Mouse (Mus musculus) liver, embryonic 13.5 days (tissue): ENCODE results near the gene Homer2. TPM values are rescaled to one million over a fixed set of nuclear protein-coding genes. Genes with fewer than 3 reads are reported as not detected.

Source experiments
- ATAC-seq: fragments of 200-750 bp; cut with Nextera tagmentation; 2 replicates; pipeline ENCODE4 v1.8.0; 2017; ENCODE audit warnings: low read depth, mild to moderate bottlenecking, moderate number of reproducible peaks, moderate library complexity
- DNase-seq: peaks from one replicate; pipeline ENCODE4 v3.0.0; 2022
- H3K27ac ChIP-seq: fragments of 300-500 bp; sonication (generic); 2 replicates; pipeline ENCODE4 v1.5.1; 2015; ENCODE audit warnings: moderate library complexity, mild to moderate bottlenecking, inconsistent platforms
- H3K27me3 ChIP-seq: fragments of 300-500 bp; sonication (generic); 2 replicates; pipeline ENCODE4 v1.6.1; 2015; ENCODE audit warnings: mild to moderate bottlenecking, inconsistent platforms
- H3K36me3 ChIP-seq: fragments of 300-500 bp; sonication (generic); 2 replicates; pipeline ENCODE4 v1.6.1; 2015; ENCODE audit warnings: mild to moderate bottlenecking, inconsistent platforms
- H3K4me1 ChIP-seq: fragments of 300-500 bp; sonication (generic); replicated peaks from 2 replicates; pipeline ENCODE4 v1.6.1; 2015; ENCODE audit warnings: inconsistent platforms
- H3K4me2 ChIP-seq: fragments of 300-500 bp; sonication (generic); 2 replicates; pipeline ENCODE4 v1.6.1; 2015; ENCODE audit warnings: inconsistent platforms, mild to moderate bottlenecking, moderate library complexity
- H3K4me3 ChIP-seq: fragments of 300-500 bp; sonication (generic); replicated peaks from 2 replicates; pipeline ENCODE4 v1.5.1; 2015; ENCODE audit warnings: mild to moderate bottlenecking, inconsistent platforms
- H3K9ac ChIP-seq: fragments of 300-500 bp; sonication (generic); 2 replicates; pipeline ENCODE4 v1.6.1; 2015; ENCODE audit warnings: mild to moderate bottlenecking, inconsistent platforms
- H3K9me3 ChIP-seq: fragments of 300-500 bp; sonication (generic); replicated peaks from 2 replicates; pipeline ENCODE4 v1.6.1; 2016; ENCODE audit warnings: inconsistent platforms
- WGBS: fragments of 180-500 bp; shearing (Covaris S2); methylation state at CpG from one replicate; pipeline ENCODE4 v1.1.7; 2015; ENCODE audit not compliant: insufficient replicate concordance; 5-methylcytosine and 5-hydroxymethylcytosine counted together
- polyA plus RNA-seq: library from polyadenylated mRNA; unstranded; fragments of >200 nt; fragmentation: Nextera tagmentation; extraction: Ambion mirVana; gene quantifications from 2 replicates; pipeline ENCODE4 v1.2.1, GENCODE M21; 2015

Gene Homer2
- polyA plus RNA-seq, 1 experiment from 2014 or later = 5.7 TPM

DNA sequence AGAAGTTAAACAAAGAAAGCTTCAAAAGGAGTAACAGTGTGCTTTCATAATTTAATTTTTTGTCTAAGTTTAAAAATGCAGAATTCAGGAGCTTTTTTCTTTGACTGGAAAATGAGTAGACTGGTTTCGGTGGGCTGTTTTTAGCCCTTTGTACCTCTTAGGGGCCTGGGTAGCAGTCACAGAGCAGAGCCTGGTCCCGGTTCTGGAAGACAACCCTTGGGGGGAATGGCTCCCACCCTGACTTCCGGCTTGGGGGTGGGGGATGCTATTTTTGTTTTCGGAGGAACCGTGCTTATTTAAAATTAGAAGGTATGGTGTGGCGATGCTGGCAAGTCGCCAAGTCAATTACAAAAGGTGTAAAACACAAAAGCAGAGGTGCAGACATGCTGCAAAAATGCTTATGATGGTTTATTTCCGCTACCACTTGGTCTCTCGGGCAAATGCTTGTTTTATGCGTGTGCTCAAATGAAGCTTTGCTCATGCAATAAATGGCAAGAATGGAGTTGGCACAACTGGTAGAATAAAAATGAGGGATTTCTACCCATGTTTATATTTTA is 34.5 kb downstream of the Homer2 start:
- Histone ChIP-seq H3K4me1 (no peaks in the 10 kb centered on the region), H3K27ac (no peak overlapping the region), H3K4me2 (no peak overlapping the region), H3K9me3 (no peaks in the 10 kb centered on the region), H3K9ac (no peak overlapping the region), H3K36me3 (no peaks in the 10 kb centered on the region), H3K27me3 (no peaks in the 10 kb centered on the region), H3K4me3 (no peak overlapping the region)
- ATAC-seq = no peak
- DNase-seq = no peak
- 60% methylated on average over 10 of the region's 10 CpGs for WGBS

DNA sequence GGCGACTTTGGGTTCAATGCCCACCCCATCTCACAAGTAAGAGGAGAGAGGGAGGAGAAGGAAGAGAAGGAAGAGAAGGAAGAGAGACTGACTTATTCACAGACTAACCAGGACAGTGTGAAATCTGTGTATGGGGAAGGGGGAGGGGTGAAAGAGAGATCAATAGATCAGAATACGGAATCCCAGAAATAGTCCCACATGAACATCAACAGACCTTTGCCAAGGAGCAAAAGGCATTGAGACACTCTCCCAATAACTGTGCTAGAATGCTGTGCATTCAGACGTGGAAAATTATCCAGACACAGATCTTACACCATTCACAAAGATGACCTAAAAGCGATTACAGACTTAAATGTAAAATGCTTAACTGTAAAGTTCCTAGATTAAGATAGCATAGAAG is 40.2 kb downstream of the Homer2 start:
- H3K4me1 ChIP-seq = peaks cover 6% of the 10 kb centered on the region; the same call in 1 of the 2 replicates
- H3K27me3 ChIP-seq = no peaks in the 10 kb centered on the region
- H3K4me3 ChIP-seq = no peak overlapping the region
- no peak for DNase-seq
- no peak overlapping the region for H3K9ac ChIP-seq
- no peak overlapping the region for H3K4me2 ChIP-seq
- H3K9me3 ChIP-seq = no peaks in the 10 kb centered on the region
- ATAC-seq = no peak
- no peaks in the 10 kb centered on the region for H3K36me3 ChIP-seq
- WGBS = 63% methylated on average over 4 of the region's 4 CpGs
- H3K27ac ChIP-seq = no peak overlapping the region

- WGBS = 29% methylated on average over 9 of the region's 9 CpGs
- Histone ChIP-seq H3K27me3 (no peaks in the 10 kb centered on the region), H3K9ac (no peak overlapping the region), H3K4me1 (peaks cover 6% of the 10 kb centered on the region; the same call in 1 of the 2 replicates), H3K27ac (no peak overlapping the region), H3K4me3 (no peak overlapping the region), H3K4me2 (no peak overlapping the region), H3K36me3 (no peaks in the 10 kb centered on the region), H3K9me3 (no peaks in the 10 kb centered on the region)
- ATAC-seq (no peak), DNase-seq (no peak)
Observed at GRCm38 (mm10) chr7:81666585-81666984, 40.7 kb downstream of the Homer2 start.

- Histone ChIP-seq H3K27ac (no peak overlapping the region), H3K4me2 (no peak overlapping the region), H3K27me3 (no peaks in the 10 kb centered on the region), H3K4me3 (no peak overlapping the region), H3K4me1 (peaks cover 6% of the 10 kb centered on the region; the same call in 1 of the 2 replicates), H3K36me3 (no peaks in the 10 kb centered on the region), H3K9me3 (no peaks in the 10 kb centered on the region; the same call in 1 of the 2 replicates), H3K9ac (no peak overlapping the region)
- DNase-seq (no peak), ATAC-seq (no peak)
- 40% methylated on average over 3 of the region's 3 CpGs for WGBS
Observed at GRCm38 (mm10) chr7:81663057-81663456, 44.3 kb downstream of the Homer2 start.

GRCm38 (mm10) chr7:81657631-81658347 is 49.5 kb downstream of the Homer2 start:
- ATAC-seq (no peak), DNase-seq (no peak)
- Histone ChIP-seq H3K9me3 (no peaks in the 10 kb centered on the region; the same call in 1 of the 2 replicates), H3K27ac (no peak overlapping the region), H3K9ac (no peak overlapping the region), H3K4me1 (no peaks in the 10 kb centered on the region), H3K4me3 (no peak overlapping the region), H3K36me3 (no peaks in the 10 kb centered on the region), H3K27me3 (no peaks in the 10 kb centered on the region), H3K4me2 (no peak overlapping the region)
- WGBS = 63% methylated on average over 2 of the region's 2 CpGs

GRCm38 (mm10) chr7:81657055-81657454 is 50.3 kb downstream of the Homer2 start:
- Histone ChIP-seq H3K4me3 (no peak overlapping the region), H3K9me3 (no peaks in the 10 kb centered on the region; the same call in 1 of the 2 replicates), H3K36me3 (no peaks in the 10 kb centered on the region), H3K9ac (no peak overlapping the region), H3K4me2 (no peak overlapping the region), H3K4me1 (no peaks in the 10 kb centered on the region), H3K27me3 (no peaks in the 10 kb centered on the region), H3K27ac (no peak overlapping the region)
- 73% methylated on average over 3 of the region's 3 CpGs for WGBS
- ATAC-seq = no peak
- no peak for DNase-seq

GRCm38 (mm10) chr7:81656635-81657034 is 50.7 kb downstream of the Homer2 start:
- H3K27ac ChIP-seq = no peak overlapping the region
- no peak overlapping the region for H3K9ac ChIP-seq
- H3K36me3 ChIP-seq = no peaks in the 10 kb centered on the region
- H3K27me3 ChIP-seq = no peaks in the 10 kb centered on the region
- no peaks in the 10 kb centered on the region; the same call in 1 of the 2 replicates for H3K9me3 ChIP-seq
- WGBS = 61% methylated on average over 8 of the region's 8 CpGs
- H3K4me1 ChIP-seq = no peaks in the 10 kb centered on the region
- ATAC-seq = no peak
- H3K4me2 ChIP-seq = no peak overlapping the region
- no peak for DNase-seq
- H3K4me3 ChIP-seq = no peak overlapping the region

DNA sequence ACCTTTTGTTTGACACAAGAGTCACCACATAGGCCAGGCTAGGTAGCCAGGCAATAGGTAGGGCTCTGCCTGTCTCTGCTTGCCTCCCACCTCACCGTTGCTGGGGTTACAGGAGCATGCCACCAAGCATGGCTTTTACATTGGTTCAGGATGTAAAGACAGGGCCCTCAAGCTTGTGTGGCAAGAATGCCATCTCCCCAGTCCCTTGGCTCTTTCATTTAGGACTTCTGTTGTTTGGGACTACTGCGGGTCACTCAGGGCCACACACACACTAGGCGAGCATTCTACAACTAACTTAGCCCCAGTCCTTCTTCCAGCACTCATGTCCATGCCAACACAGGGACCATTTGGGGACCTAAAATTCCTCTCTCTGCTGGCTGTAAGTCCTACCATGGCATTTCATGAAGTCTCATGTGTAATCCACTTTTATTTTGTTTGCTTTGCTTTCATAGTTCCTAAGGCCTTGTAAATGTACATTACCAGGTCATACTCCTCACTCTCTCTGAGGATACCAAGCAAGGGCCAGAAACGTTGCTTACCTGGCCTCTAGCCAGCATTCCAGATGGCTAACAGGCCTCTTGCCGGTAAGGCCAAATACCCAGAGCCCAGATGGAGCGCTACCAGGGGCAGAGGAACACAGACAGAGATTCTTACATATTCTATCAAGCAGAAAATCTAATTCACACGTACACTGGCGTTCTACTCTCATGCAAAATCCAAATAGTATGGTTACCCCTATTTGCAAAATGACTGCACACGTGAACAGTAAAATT is 52.2 kb downstream of the Homer2 start:
- Histone ChIP-seq H3K36me3 (no peaks in the 10 kb centered on the region), H3K27ac (no peak overlapping the region), H3K9ac (no peak overlapping the region), H3K4me1 (no peaks in the 10 kb centered on the region), H3K27me3 (no peaks in the 10 kb centered on the region), H3K4me2 (no peak overlapping the region), H3K4me3 (no peak overlapping the region), H3K9me3 (no peaks in the 10 kb centered on the region)
- no peak for ATAC-seq
- no peak for DNase-seq
- 71% methylated on average over 9 of the region's 9 CpGs for WGBS

GRCm38 (mm10) chr7:81653988-81654387 is 53.3 kb downstream of the Homer2 start:
- no peaks in the 10 kb centered on the region for H3K4me1 ChIP-seq
- ATAC-seq (no peak), DNase-seq (no peak)
- H3K4me2 ChIP-seq = no peak overlapping the region
- no peak overlapping the region for H3K9ac ChIP-seq
- H3K27ac ChIP-seq = no peak overlapping the region
- no peaks in the 10 kb centered on the region for H3K27me3 ChIP-seq
- no peaks in the 10 kb centered on the region for H3K9me3 ChIP-seq
- H3K36me3 ChIP-seq = no peaks in the 10 kb centered on the region
- WGBS = 67% methylated on average over 8 of the region's 8 CpGs
- no peak overlapping the region for H3K4me3 ChIP-seq

DNA sequence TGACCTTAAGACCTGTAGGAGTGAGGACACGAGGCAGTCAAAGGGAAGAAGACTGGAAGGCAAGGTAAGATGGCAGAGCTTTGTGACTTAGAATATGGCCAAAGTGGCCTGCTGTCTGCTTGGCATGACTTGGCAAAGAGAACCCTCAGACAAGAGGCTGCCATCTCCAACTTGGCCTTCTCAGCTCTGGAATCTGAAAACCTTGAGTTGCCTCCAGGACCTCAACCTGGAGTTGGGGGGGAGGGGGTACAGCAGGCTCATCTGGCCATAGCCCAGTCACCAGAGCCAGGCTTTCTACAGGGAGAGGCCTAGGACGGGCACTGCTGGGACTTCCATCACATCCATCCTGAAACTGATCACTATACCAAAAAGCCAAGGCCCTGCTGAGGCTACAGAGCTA is 55.0 kb downstream of the Homer2 start:
- Histone ChIP-seq H3K9me3 (no peaks in the 10 kb centered on the region), H3K9ac (no peak overlapping the region), H3K27me3 (no peaks in the 10 kb centered on the region), H3K4me3 (no peak overlapping the region), H3K27ac (no peak overlapping the region), H3K4me2 (no peak overlapping the region), H3K4me1 (no peaks in the 10 kb centered on the region), H3K36me3 (no peaks in the 10 kb centered on the region)
- DNase-seq (no peak), ATAC-seq (no peak)
- WGBS = 46% methylated on average over 2 of the region's 2 CpGs

DNA sequence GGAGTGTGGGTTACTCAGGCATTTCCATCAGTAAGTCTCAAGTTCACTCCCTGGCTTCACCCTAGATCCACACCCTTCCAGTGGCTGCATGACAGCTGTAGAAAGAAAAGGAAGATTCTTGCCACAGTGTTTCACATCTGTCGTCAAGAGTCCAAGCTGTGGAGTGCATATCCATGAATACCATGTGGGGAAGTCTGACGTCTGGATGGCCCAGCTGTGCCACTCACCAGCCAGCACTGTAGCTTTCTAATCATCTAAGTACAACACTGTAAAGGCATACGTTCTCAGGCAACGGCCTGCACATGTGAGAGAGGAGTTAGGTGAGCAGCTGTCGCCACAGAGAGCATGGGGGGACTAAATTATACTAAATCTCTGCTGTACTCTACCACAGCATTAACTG is 56.0 kb downstream of the Homer2 start:
- no peak overlapping the region for H3K4me2 ChIP-seq
- H3K4me1 ChIP-seq = no peaks in the 10 kb centered on the region
- H3K27ac ChIP-seq = no peak overlapping the region
- 61% methylated on average over 5 of the region's 5 CpGs for WGBS
- H3K9me3 ChIP-seq = no peaks in the 10 kb centered on the region
- no peaks in the 10 kb centered on the region for H3K36me3 ChIP-seq
- no peak overlapping the region for H3K4me3 ChIP-seq
- no peaks in the 10 kb centered on the region for H3K27me3 ChIP-seq
- no peak overlapping the region for H3K9ac ChIP-seq
- no peak for DNase-seq
- no peak for ATAC-seq
